Mouse (Mus musculus): ENCODE measurements at regions not wholly inside any gene's neighbourhood (a gene's known extent, or its start where the extent isn't known, plus 50 kb on each side); places are given as distances from the start of the nearest gene placed in this dataset.

DNA sequence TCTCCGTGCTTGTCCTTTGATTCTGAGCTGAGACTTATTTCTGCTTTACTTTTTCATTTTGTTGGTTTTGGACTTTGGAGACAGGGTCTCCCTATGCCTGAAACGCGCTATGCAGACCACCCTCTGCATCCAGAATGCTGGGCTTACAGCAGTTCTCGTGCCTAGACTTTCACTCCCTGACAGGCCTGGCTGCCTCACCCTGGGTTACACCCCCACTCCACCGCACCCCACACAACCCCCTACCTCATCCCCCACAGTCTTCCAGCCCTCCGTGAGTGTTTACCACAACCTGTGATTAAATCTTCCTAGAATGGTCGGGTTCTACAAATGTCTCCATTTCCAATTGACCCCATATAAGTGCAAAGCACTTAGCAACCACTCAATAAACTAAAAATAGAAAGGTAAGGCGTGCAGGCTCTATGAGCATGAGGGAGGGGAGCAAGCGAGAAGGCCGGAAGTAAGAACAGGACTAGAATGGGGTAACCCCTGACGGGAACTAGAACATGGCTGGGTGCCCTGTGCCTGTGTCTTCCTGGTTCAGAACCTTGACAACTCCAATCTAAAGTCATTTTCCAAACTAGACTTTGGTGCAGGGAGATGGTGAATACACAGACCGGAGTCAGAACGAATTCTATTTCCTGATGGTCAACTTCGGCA lies 131.2 kb upstream of the Lef1 start:
- in situ Hi-C loops (cut with MboI; ENCODE audit: low sequenced_read_pairs) = no loop called here

DNA sequence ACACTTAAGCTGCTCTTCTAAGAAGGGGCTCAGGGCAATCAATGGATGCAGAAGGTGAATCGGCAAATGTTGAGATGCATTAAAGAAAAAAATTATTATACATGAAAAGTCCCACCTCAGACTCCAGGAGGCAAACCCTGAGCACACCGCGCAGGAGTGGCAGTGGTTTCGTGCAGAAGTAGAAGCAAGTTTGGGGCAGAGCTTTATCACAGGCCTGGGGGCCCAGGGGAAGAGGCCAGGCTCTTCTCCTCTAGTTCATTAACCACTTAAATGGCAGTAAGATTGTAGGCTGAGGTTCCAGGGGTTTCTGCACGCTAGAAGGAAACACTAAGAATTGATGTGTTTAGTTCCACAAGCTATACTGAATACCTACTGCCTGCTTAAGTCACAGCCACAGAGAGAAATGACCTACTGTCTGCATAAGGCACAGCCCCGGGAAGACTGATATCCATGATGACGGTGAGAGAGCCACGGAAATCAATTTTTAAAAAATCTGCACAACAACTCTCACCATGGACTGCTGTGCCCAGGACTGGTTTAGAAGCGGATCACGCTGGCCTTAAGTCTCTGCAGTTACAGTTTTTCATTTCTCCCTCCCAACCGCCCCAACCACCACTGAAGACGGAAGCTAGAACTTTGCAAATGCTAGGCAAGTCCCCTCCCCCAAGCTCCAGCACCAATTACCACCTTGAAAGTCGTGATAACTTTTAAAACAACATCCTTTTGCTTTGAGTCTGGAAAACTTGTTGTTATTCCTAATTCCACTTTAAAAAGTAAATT lies 132.2 kb upstream of the Lef1 start:
- in situ Hi-C loops (cut with MboI; ENCODE audit: low sequenced_read_pairs) = no loop called here

DNA sequence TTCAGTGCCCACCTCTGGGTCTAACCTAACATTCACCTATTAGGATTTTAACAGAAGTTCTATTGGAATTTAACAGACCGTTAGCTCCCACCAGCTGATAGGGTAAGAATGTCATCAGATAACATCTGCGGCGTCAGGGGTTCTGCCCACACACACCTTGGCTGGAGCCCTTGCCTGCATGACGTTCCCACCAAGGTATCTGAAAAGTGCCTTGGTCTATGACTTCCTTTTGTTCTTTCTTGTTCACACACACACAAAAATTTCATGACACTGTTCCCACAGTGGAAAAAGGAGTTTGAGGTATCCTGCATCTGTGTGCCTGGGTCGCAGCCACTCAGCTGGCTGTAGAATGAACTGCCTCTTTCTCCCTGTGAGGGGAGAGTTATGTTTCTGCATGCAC lies 134.1 kb upstream of the Lef1 start:
- in situ Hi-C loops (cut with MboI; ENCODE audit: low sequenced_read_pairs) = no loop called here

DNA sequence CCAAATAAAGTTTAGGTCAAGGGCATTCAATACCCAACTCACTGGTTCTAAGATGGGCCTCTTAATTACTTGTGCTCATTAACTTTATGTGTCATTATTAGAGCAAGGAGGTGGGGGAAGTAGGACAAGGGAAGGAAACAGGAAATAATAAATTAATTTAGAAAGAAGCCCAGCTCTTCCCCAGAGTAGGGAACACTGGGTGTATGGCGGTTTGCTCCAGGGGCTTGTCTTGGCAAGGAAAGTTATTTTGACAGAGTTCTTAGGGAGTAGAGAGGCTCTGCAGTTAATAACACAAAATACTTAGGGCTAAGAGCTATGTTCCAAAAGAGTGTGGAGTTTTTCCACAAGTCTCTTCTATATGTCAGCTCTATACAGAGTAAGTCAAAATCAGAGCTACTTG lies 135.0 kb upstream of the Lef1 start:
- in situ Hi-C loops (cut with MboI; ENCODE audit: low sequenced_read_pairs) = no loop called here

DNA sequence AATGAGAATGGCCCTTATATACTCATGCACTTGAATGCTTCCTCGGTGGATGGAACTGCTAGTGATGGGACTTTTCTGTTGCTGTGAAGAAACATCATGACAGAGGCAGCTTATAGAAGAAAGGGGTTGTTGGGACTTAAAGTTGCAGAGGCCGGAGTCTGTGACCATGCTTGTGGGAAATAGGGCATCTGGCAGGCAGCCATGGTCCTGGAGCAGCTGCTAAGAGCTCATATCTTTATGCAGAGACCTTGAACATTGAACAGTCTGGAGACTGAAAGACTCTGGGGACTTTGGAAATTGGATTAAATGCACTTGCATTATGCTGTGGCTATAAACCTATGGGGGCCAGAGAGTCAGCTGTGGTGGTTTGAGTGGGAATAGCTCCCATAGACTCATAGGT lies 138.1 kb upstream of the Lef1 start:
- in situ Hi-C loops (cut with MboI; ENCODE audit: low sequenced_read_pairs) = no loop called here

DNA sequence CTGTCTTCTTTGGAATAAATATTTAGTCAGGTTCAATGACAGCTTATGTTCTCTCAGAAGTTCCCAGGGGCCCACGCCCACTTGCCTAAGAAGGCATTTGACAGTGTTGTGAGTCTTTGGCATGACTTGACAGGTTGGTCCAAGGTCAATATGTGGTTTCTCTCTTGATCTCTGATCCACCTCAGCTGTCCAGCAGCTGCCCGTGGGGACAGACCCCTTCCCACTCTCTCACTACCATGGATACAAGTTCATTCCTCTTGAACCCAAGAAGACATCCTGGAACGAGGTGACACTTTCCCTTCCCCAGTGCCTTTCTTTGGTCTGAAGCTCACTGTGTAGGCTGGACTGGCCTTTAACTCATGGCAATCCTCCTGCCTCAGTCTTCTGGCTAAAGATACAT lies 145.0 kb upstream of the Lef1 start:
- in situ Hi-C loops (cut with MboI; ENCODE audit: low sequenced_read_pairs) = no loop called here

DNA sequence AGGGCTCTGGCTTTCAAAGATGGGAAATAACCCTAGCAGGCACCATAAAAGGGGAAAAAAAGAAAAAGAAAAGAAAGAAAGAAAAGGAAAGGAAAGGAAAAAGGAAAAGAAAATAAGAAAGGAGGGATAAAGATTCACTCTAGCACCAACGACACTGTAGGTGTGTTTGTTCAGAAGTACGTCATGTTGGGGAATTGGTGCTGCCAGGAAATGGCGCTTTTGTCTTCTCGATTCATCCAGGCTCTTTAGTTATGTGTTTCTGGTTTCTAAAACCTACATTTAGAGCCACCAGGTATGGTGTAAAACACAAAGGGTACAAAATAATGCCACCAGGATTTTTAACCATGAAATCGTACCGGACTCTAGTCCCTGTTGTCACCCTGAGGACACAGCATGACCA lies 146.2 kb upstream of the Lef1 start:
- in situ Hi-C loops (cut with MboI; ENCODE audit: low sequenced_read_pairs) = no loop called here

DNA sequence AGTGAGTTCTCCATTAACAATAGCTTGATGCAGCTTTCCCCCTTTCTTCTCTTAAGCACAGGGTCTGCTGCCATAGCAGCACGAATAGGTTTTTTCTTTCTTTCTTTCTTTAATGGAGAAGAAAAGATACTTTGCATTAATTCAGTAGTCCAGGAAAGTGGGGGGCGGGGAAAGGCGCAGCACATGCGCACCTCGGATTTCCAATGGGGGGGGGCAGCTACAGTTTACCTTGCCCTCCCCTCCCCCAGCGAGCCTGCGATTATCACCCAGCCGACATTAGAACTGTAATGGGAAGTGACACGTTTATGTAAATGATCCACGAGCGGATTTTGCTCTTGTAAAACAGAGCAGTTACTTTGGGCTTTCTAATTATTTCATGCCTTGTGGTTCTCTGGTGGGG lies 146.6 kb upstream of the Lef1 start:
- in situ Hi-C loops (cut with MboI; ENCODE audit: low sequenced_read_pairs) = no loop called here

DNA sequence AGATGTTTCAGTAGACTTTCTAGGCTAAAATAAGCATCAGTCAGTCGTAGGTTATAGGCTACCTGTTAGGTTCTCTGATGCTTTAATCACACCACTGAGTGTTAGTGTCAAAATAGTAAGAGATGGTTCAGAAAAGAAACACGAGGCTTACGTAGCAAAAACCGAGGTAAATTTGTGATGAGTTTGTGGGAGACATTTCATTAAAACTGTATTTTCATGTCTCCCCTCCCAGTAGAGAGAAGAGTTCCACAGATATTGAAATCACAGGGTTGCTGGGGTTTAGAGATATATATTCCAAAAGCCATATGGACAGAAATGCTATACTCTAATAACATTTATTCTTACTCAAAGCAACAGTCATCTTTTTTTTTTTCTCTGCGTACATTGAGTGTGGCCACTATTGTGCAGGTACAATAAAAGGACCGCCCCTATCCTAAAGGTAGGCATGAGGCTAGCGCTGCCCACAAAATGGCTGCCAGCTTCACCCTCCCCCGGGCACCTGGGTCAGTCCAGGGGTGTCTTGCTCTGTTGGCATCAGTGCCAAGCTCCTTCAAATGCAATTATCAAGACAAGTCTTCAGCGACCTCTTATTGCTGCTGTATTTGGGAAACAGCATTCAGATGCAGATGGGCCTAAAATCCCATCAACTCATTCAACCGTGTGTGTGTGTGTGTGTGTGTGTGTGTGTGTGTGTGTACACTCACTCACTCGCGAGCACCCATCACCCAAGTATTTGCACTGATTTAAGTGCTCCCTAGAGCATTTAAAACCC lies 147.4 kb upstream of the Lef1 start:
- in situ Hi-C loops (cut with MboI; ENCODE audit: low sequenced_read_pairs) = no loop called here

DNA sequence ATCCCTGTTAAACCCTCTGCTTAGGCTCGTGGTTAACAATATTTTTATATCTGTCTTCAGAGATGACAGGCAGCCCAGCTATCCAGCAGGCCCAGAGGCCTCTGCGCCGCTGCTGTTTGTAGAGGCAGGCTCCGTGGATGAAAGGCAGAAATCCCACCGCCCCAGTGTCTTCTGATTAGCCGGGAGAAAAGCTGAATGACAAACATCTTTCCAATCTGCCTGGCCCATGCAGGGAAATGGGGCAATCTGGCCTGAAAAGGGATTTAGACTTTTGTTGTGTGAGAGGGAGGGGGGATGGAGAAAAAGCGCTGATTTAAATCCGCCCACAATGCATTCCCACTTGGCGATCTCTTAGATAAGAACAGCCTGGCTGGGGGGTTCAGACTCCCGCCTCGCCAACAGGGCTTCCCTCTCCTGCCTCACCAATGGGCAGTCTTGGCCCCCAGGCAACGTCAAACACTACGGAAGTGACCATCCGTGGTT lies 148.1 kb upstream of the Lef1 start:
- in situ Hi-C loops (cut with MboI; ENCODE audit: low sequenced_read_pairs) = no loop called here

DNA sequence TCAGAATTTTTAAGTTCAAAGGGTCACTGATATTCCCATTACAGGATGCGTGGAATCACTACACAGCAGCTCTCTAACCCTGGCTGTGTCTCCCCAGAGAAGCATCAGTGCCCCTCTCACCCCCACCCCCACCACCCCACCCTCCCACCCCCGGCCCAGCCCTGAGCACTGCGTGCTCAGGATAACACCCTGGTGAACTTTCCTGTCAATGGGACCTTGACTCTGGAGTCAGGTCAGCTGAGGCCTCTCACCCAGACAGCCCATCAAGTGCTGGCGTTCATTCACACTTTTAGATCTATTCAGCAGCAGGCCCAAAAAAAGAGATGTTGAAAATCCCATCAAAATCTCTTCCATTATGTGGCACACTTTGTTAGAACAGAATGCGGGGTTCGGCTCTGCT lies 148.6 kb upstream of the Lef1 start:
- in situ Hi-C loops (cut with MboI; ENCODE audit: low sequenced_read_pairs) = no loop called here

DNA sequence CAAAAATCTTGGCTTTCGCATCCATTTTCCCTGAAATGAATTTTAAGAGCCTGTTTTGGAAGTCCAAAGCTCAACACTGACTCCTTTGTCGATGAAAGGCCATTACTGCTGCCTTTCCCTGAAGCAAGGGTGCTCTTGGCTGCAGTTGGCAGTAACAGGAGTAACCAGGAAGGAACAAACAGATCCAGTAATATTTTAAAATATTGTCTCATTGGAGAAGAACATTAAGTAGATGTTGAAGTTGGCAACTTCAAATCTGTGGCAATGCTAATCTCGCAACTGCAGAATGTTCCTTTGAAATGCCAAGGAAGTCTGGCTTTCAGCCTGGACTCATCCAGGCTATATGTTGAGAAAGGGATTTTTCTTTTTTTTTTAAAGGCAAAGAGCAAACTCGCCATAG lies 154.3 kb upstream of the Lef1 start:
- in situ Hi-C loops (cut with MboI; ENCODE audit: low sequenced_read_pairs) = no loop called here

DNA sequence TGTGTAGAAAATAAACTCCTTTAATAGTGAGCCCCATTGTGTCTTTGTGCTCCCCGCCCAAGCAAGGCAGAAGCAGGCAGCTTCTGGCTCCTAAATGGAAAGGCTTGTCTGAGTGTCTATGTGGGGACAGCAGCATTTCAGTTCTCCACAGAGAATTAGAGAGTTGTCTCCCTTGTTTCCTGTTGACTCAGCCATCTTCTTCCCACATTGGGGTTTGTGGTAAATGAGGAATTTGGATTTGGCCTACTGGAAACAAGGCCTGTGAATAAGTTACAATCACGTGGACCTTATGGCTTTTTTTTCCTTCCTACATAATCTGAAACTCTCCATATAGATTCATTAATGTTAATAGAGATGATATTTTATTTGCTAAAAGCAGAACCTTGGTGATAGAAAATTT lies 158.9 kb upstream of the Lef1 start:
- in situ Hi-C loops (cut with MboI; ENCODE audit: low sequenced_read_pairs) = no loop called here

DNA sequence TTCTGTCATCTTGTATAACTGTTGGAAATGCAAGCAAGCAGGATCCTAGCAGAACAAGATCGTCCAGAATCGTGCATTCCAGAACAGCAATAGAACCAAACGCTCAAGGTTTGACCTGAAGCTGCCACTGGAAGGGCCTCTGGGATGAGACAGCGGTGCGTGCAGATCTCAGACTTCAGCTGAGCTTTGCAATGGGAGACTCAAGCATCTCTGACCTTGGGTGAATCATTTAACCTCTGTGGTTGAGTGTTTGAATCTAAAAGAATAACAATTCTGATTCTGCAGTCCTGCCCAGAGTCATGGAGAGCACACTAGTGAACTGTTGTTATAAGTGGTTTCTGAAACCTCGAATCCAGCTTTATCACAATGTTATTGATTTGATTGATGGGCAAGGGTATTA lies 159.4 kb upstream of the Lef1 start:
- in situ Hi-C loops (cut with MboI; ENCODE audit: low sequenced_read_pairs) = no loop called here

DNA sequence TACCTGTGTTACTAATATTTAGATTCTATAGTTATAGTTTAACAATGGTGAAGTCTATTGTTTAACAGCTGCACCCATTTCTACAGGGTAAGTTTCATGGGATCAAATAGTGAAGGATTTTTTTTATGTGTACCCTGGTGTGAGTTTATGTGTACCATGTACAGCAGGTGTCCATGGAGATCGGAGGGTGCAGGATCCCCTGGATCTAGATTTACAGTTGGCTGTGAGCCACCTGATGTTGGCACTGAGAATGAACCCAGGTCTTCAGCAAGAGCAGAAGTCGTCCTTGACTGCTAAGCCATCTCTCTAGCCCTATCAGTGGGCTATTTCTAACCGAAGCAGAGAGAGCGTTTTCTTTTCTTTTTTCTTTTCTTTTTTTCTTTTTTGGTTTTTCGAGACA lies 162.4 kb upstream of the Lef1 start:
- in situ Hi-C loops (cut with MboI; ENCODE audit: low sequenced_read_pairs) = no loop called here

DNA sequence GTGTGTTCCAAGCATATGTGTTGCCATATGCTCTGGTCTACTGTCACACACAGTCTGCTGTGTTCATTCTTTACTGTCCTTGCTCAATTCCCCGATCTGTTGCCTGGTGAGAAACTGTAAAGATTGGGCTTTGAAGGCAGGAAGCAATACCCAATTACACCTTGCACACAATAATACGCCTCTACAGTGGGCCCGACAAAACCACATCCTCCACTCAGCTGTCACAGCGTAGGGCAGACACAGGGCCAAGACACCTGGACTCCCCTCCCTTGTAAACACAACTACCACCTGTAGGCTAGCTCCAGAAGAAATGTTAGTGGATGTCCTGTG lies 163.0 kb upstream of the Lef1 start:
- in situ Hi-C loops (cut with MboI; ENCODE audit: low sequenced_read_pairs) = no loop called here

DNA sequence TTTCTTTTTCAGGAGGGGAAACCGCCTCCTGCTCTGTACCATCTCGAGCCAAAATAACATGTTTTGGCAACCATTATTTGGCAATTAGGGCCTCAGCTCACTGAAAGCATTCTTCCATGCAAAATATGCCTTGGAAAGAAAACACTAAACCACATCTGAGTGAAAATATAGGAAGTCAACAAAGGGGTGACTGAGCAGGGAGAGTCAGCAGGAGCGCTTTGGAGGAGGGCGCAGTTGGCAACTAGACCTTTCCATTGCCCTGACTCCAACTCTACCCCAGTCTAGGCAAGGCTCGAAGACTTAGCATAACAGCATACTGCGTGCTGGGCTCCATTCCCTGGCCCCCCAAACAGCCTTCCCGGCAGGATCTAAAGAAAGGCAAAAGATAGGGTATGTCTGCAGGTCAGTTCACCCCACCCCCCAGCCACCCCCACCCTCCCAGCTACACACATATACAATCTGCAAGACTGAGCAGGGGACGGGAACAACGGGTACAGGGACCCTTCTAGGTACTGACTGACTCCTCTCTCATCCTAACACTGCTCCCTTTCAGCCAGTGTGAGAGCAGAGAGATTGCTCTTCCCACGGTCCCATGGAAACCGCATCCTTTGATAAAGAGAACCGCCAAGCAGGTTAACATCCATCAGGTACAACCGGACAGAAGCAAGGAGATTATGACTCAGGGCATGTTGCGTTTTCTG lies 163.5 kb upstream of the Lef1 start:
- in situ Hi-C loops (cut with MboI; ENCODE audit: low sequenced_read_pairs) = no loop called here

DNA sequence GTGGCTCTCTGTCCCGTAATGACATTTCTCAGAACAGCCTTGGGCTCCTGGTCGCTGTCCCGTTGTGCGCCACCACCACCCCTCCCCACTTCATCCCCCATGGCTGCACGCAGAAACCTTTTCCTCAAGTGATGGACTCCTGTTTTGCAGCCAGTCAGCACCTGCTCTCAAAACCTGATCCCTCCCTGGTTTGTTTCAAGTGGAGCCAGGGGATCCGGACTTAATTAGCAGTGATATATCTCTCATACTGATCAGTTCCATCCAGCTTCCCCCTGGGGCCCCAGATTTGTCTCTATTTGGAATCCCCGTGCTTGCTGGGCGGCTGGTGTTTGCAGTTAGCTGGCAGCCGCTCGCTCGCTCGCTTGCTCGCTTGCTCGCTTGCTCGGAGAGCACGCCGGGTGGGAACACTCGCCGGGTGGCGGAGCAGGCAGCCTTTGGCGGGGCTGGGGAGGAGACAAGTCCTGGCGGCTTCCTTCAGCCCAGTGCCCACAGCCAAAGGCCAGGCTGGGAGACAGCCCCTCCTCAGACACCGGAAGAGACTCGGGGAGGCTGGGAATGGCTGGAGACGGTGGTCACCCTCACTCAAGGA lies 164.3 kb upstream of the Lef1 start:
- in situ Hi-C loops (cut with MboI; ENCODE audit: low sequenced_read_pairs) = no loop called here

DNA sequence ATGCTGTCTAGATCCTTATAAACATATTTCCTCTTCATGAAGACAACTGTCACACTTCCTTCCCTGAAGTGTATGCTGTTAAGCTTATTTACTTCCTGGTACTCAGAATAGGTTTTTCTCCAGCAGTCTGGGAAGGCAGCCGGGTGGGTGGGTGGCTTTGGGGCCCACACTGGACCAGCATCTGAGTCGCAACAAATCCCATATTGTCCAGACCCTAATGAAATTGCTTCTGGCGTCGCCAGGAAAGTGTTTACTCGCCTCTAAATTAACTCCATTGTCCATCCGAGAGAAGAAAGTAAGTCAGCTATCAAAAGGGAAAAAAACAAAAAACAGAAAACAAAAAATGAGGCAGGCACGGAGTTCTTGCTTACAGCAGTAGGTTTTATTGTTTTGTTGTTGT lies 164.9 kb upstream of the Lef1 start:
- in situ Hi-C loops (cut with MboI; ENCODE audit: low sequenced_read_pairs) = no loop called here

DNA sequence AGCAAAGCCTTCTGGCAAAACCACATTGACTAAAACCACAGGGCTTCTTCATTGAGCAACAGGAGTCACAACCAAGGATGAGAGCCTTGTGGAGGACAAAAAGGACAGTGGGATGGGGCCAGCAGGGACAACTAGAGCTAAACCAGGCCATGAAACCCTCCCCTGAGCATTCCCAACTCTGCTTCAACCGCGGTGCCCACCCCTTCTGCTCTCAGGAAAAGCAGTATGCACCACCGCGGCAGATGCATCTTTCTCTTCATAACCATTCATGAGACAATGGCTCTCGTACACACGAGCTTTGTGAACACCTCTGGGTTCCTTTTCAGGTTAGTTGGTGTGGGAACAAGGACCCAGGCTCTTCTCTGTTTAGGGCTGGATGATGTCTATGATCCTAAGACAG lies 166.0 kb upstream of the Lef1 start:
- in situ Hi-C loops (cut with MboI; ENCODE audit: low sequenced_read_pairs) = no loop called here

Measured in CH12F3 (cell line).